Mouse (Mus musculus): ENCODE measurements around the gene Tbx18. TPM values are rescaled to one million over a fixed set of nuclear protein-coding genes. Genes with fewer than 3 reads are reported as not detected.

The Tbx18 gene
- total and polyA plus RNA-seq, 3 experiments: not detected

DNA sequence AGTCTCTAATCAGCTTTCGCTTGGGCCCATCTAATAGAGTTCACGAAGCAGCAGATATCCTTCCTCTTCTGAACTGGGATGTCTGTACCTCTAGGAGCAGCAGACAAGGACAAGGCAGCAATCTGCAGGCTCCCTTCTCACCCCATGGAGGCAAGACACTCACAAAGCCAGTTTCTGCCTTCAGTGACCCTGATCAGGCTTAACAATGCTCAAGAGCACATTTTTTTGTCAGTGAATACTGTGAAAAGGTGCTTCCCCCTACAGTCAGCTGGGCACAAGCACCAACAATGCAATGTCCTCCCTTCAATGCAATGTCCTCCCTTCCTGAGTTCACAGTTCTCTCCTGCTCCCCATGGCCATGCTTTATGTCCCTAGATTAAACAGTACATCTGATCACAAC lies 9.3 kb downstream of the Tbx18 start:
- dilution Hi-C loops (cut with MboI; ENCODE audit: extremely low pct_ligation_motif_present, extremely low pct_unique_long_range_greater_than_20kb, low sequenced_read_pairs): no loop called here
- H3K9me3 ChIP-seq (replicated peaks; ENCODE audit: low read length): no peaks in the 10 kb centered on the region
- H3K9ac ChIP-seq (ENCODE audit: insufficient read depth, low read depth): no peak overlapping the region
- no peak for TF ChIP-seq SIN3A (IDR thresholded peaks at IDR 0.05; ENCODE audit: low read length)
- TF ChIP-seq RAD21 (IDR thresholded peaks at IDR 0.05; ENCODE audit: low read depth, low read length): peak; percentile 6
- 0 out of 4 replicates have a peak, but pooled peaks of 1 of the 2 experiments have one; percentile 7 for TF ChIP-seq CTCF (conservative IDR thresholded peaks at IDR 0.05 in 1 of 2, IDR thresholded peaks at IDR 0.05 in 1 of 2; ENCODE audit: low read depth in 2 of 2, low read length in 2 of 2)
- no peak for TF ChIP-seq TCF12 (IDR thresholded peaks at IDR 0.05; ENCODE audit: low read depth, low read length)
- H3K27ac ChIP-seq (ENCODE audit: insufficient read depth, low read depth): no peak overlapping the region
- in situ Hi-C loops (cut with MboI; ENCODE audit: low pct_ligation_motif_present, low pct_unique_long_range_greater_than_20kb, low sequenced_read_pairs): no loop called here
- H3K4me1 ChIP-seq (ENCODE audit: control insufficient read depth in 1 of 2, insufficient read depth in 2 of 2): peaks cover 0 to 4% of the 10 kb centered on the region in 2 experiments; a peak in 1 of 4 replicates
- no peaks in the 10 kb centered on the region for H3K79me2 ChIP-seq (replicated peaks; ENCODE audit: control insufficient read depth, extremely low read depth, insufficient read depth, poor library complexity, severe bottlenecking)
- no peaks in the 10 kb centered on the region for H3K27me3 ChIP-seq (replicated peaks)
- H3K4me3 ChIP-seq (replicated peaks in 1 of 3; ENCODE audit: low read depth in 2 of 3, low read length in 2 of 3, poor library complexity in 1 of 3): no peak overlapping the region
- no peak for DNase-seq (ENCODE audit: extremely low read depth)
- no peaks in the 10 kb centered on the region for H3K36me3 ChIP-seq (replicated peaks in 1 of 2; ENCODE audit: control insufficient read depth in 1 of 2, insufficient read depth in 1 of 2, low read length in 1 of 2)
- H3K4me2 ChIP-seq (ENCODE audit: insufficient read depth, low read depth, poor library complexity, severe bottlenecking): no peak overlapping the region

DNA sequence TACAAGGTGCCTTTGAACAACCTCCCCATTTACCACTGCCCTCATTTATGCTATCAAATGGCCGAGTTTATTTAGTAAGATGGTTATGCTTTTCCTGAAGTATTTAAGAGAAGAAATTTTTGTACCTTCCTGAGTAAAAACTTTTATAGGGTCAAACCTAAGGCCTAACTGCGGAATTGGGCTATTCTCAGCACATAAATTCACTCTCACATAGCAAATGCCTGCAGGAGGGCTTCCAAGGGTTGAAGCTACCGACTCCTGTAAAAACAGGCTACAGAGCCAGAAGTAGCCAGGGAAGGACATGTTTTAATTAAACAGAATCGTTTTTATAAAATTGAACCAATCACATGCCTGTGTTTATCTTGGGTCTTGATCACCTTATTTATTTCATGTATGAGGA lies 20.7 kb downstream of the Tbx18 start:
- H3K27ac ChIP-seq (ENCODE audit: insufficient read depth, low read depth): no peak overlapping the region
- no peaks in the 10 kb centered on the region for H3K9me3 ChIP-seq (replicated peaks; ENCODE audit: low read length)
- no peak for TF ChIP-seq CHD1 (IDR thresholded peaks at IDR 0.05; ENCODE audit: low read depth, low read length)
- TF ChIP-seq MXI1 (IDR thresholded peaks at IDR 0.05; ENCODE audit: low read depth, low read length): no peak
- TF ChIP-seq EP300 (IDR thresholded peaks at IDR 0.05; ENCODE audit: low read length): no peak
- no peak for TF ChIP-seq E2F4 (IDR thresholded peaks at IDR 0.05; ENCODE audit: insufficient replicate concordance, low read depth, low read length)
- TF ChIP-seq GABPA (IDR thresholded peaks at IDR 0.05; ENCODE audit: insufficient replicate concordance, low read depth, low read length): no peak
- TF ChIP-seq BHLHE40 (IDR thresholded peaks at IDR 0.05; ENCODE audit: low read depth, low read length): no peak
- no peak for TF ChIP-seq TBP (conservative IDR thresholded peaks at IDR 0.05; ENCODE audit: low read depth, low read length)
- no peak for TF ChIP-seq IRF4 (IDR thresholded peaks at IDR 0.05; ENCODE audit: low read depth, low read length)
- TF ChIP-seq SMC3 (IDR thresholded peaks at IDR 0.05; ENCODE audit: low read depth, low read length): no peak
- no peak for TF ChIP-seq MAZ (IDR thresholded peaks at IDR 0.05; ENCODE audit: low read depth, low read length)
- no peak for TF ChIP-seq ZC3H11A (IDR thresholded peaks at IDR 0.05; ENCODE audit: low read depth, low read length)
- TF ChIP-seq KAT2A (IDR thresholded peaks at IDR 0.05; ENCODE audit: insufficient replicate concordance, low read length): no peak
- TF ChIP-seq CTCF (conservative IDR thresholded peaks at IDR 0.05 in 1 of 2, IDR thresholded peaks at IDR 0.05 in 1 of 2; ENCODE audit: low read depth in 2 of 2, low read length in 2 of 2): no peak
- TF ChIP-seq ELF1 (IDR thresholded peaks at IDR 0.05; ENCODE audit: low read depth, low read length): no peak
- dilution Hi-C loops (cut with MboI; ENCODE audit: extremely low pct_ligation_motif_present, extremely low pct_unique_long_range_greater_than_20kb, low sequenced_read_pairs) (no loop called here), in situ Hi-C loops (cut with MboI; ENCODE audit: low pct_ligation_motif_present, low pct_unique_long_range_greater_than_20kb, low sequenced_read_pairs) (no loop called here)
- no peak overlapping the region for H3K4me3 ChIP-seq (replicated peaks in 1 of 3; ENCODE audit: low read depth in 2 of 3, low read length in 2 of 3, poor library complexity in 1 of 3)
- no peak overlapping the region for H3K9ac ChIP-seq (ENCODE audit: insufficient read depth, low read depth)
- no peaks in the 10 kb centered on the region for H3K4me1 ChIP-seq (ENCODE audit: control insufficient read depth in 1 of 2, insufficient read depth in 2 of 2)
- no peaks in the 10 kb centered on the region for H3K36me3 ChIP-seq (replicated peaks in 1 of 2; ENCODE audit: control insufficient read depth in 1 of 2, insufficient read depth in 1 of 2, low read length in 1 of 2)
- DNase-seq (ENCODE audit: extremely low read depth): no peak
- no peaks in the 10 kb centered on the region for H3K79me2 ChIP-seq (replicated peaks; ENCODE audit: control insufficient read depth, extremely low read depth, insufficient read depth, poor library complexity, severe bottlenecking)
- no peaks in the 10 kb centered on the region for H3K27me3 ChIP-seq (replicated peaks)
- H3K4me2 ChIP-seq (ENCODE audit: insufficient read depth, low read depth, poor library complexity, severe bottlenecking): no peak overlapping the region

Data from CH12.LX (cell line).